7 mouse cellular contexts compared by ENCODE assay signal in the genomic region with DNA sequence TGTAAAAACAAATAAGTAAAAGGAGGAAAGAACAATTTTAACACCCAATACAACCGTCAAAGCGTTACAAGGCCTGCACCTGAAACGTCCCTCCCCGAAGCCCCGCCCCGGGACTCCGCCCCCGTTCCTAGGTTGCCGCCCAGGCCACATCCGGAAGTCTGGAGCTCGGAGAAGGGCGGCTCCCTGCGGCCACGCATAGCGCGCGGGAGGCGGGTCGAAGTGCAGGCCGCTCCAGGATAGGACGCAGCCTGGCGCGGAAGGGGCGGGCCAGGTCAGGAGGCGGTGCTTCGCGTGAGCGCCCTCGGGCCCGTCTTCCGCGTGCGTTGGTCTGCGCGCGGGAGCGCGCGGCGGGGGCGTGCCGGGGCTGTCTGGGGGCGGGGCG. TPM values are rescaled to one million over a fixed set of nuclear protein-coding genes. Genes with fewer than 3 reads are reported as not detected.
DNase-seq lines count a peak whose midpoint lies in the region; ATAC-seq and TF ChIP-seq lines count a peak whose summit lies in the region.

No protein-coding gene starts in this region.

- peak overlapping the region; percentile 75; the same call in 1 of the 2 replicates for H3K9ac ChIP-seq in intestine, postnatal 0 days (ENCODE audit: low read depth, low read length)
- peak overlapping the region; percentile 97; the same call in 1 of the 2 replicates for H3K9ac ChIP-seq in midbrain, embryonic 12.5 days (replicated peaks)

- peak; percentile 99 for ATAC-seq in intestine, postnatal 0 days
- ATAC-seq in midbrain, embryonic 12.5 days (ENCODE audit: low FRiP score, low read depth), result peak; percentile 99

- under 1% methylated on average over 44 of the region's 44 CpGs for WGBS in embryonic facial prominence, embryonic 10.5 days
- WGBS in intestine, postnatal 0 days, result under 1% methylated on average over 37 of the region's 44 CpGs
- WGBS in midbrain, embryonic 12.5 days, result 1% methylated on average over 35 of the region's 44 CpGs
- 1% methylated on average over 36 of the region's 44 CpGs for WGBS in small intestine, adult 2 months

- peaks cover 26% of the 10 kb centered on the region for H3K4me1 ChIP-seq in embryonic facial prominence, embryonic 10.5 days
- peaks cover 6% of the 10 kb centered on the region; the same call in 1 of the 2 replicates for H3K4me1 ChIP-seq in intestine, postnatal 0 days (replicated peaks; ENCODE audit: control insufficient read depth, insufficient read depth, low read length)
- H3K4me1 ChIP-seq in midbrain, embryonic 12.5 days, result peaks cover 22% of the 10 kb centered on the region
- peaks cover 2% of the 10 kb centered on the region; the same call in 1 of the 2 replicates for H3K4me1 ChIP-seq in small intestine, adult 2 months (ENCODE audit: control insufficient read depth, insufficient read depth, insufficient read length, low read length)

- peak; percentile 99 for DNase-seq in adrenal gland, postnatal 10 days
- DNase-seq in embryonic facial prominence, embryonic 10.5 days (ENCODE audit: low spot score), result peak; percentile 99
- DNase-seq in gonadal fat pad, adult 2 months (ENCODE audit: low read depth), result peak; percentile 71
- peak; percentile 99 for DNase-seq in left cerebral cortex, postnatal 4 days

- intact Hi-C loops in left cerebral cortex, postnatal 4 days (cut with DNase I), result no loop called here

- peak overlapping the region; percentile 65 for H3K4me2 ChIP-seq in intestine, postnatal 0 days (replicated peaks; ENCODE audit: low read depth)
- peak overlapping the region; percentile 62 for H3K4me2 ChIP-seq in midbrain, embryonic 12.5 days (replicated peaks)

- TF ChIP-seq POLR2A in small intestine, adult 2 months (IDR thresholded peaks at IDR 0.05; ENCODE audit: low read depth, low read length), result 0 out of 2 replicates have a peak, but pooled peaks have one; percentile 25

- H3K27ac ChIP-seq in embryonic facial prominence, embryonic 10.5 days (replicated peaks), result peak overlapping the region; percentile 99
- H3K27ac ChIP-seq in intestine, postnatal 0 days (ENCODE audit: low read depth, low read length), result peak overlapping the region; percentile 86
- peak overlapping the region; percentile 96 for H3K27ac ChIP-seq in midbrain, embryonic 12.5 days (replicated peaks)
- peak overlapping the region; percentile 18; the same call in 1 of the 2 replicates for H3K27ac ChIP-seq in small intestine, adult 2 months (ENCODE audit: insufficient read depth, low read depth, low read length)

- H3K9me3 ChIP-seq in embryonic facial prominence, embryonic 10.5 days, result no peaks in the 10 kb centered on the region
- H3K9me3 ChIP-seq in intestine, postnatal 0 days (ENCODE audit: control insufficient read depth), result no peaks in the 10 kb centered on the region
- no peaks in the 10 kb centered on the region for H3K9me3 ChIP-seq in midbrain, embryonic 12.5 days

- peak overlapping the region; percentile 98 for H3K4me3 ChIP-seq in embryonic facial prominence, embryonic 10.5 days
- peak overlapping the region; percentile 59 for H3K4me3 ChIP-seq in intestine, postnatal 0 days (ENCODE audit: low read depth, low read length)
- H3K4me3 ChIP-seq in midbrain, embryonic 12.5 days, result peak overlapping the region; percentile 93
- H3K4me3 ChIP-seq in small intestine, adult 2 months (ENCODE audit: low read depth, low read length), result peak overlapping the region; percentile 9; the same call in 1 of the 2 replicates

- H3K36me3 ChIP-seq in embryonic facial prominence, embryonic 10.5 days (replicated peaks), result peaks cover 5% of the 10 kb centered on the region; the same call in 1 of the 2 replicates
- H3K36me3 ChIP-seq in intestine, postnatal 0 days (ENCODE audit: control insufficient read depth, insufficient read depth), result no peaks in the 10 kb centered on the region
- H3K36me3 ChIP-seq in midbrain, embryonic 12.5 days, result no peaks in the 10 kb centered on the region
- H3K36me3 ChIP-seq in small intestine, adult 2 months (ENCODE audit: control insufficient read depth, insufficient read depth, low read length), result no peaks in the 10 kb centered on the region

- no peaks in the 10 kb centered on the region for H3K27me3 ChIP-seq in embryonic facial prominence, embryonic 10.5 days (replicated peaks; ENCODE audit: low read depth, poor library complexity, severe bottlenecking)
- H3K27me3 ChIP-seq in intestine, postnatal 0 days (replicated peaks; ENCODE audit: control insufficient read depth, insufficient read depth, low read length), result no peaks in the 10 kb centered on the region
- H3K27me3 ChIP-seq in midbrain, embryonic 12.5 days, result no peaks in the 10 kb centered on the region
- no peaks in the 10 kb centered on the region for H3K27me3 ChIP-seq in small intestine, adult 2 months (ENCODE audit: control insufficient read depth, insufficient read depth, low read length)

- TF ChIP-seq CTCF in intestine, postnatal 0 days (IDR thresholded peaks at IDR 0.05; ENCODE audit: low read depth), result peak; percentile 37; the same call in 1 of the 2 replicates
- no peak for TF ChIP-seq CTCF in small intestine, adult 2 months (IDR thresholded peaks at IDR 0.05; ENCODE audit: extremely low read depth, insufficient read length, insufficient replicate concordance, low read depth, low read length)

RNA-seq across cellular contexts. Expression of a gene that starts 0.2 kb away (rescaled TPM):
- 10 to 100 TPM; 23.9 to 35.6 TPM for total RNA-seq in adrenal gland, postnatal 10 days (2021)
- 68.8 and 72.2 TPM in 2 replicates for polyA plus RNA-seq in embryonic facial prominence, embryonic 10.5 days (2016; fragmentation: Nextera tagmentation; extraction: Ambion mirVana)
- 12.0 and 14.4 TPM in 2 replicates for polyA plus RNA-seq in gonadal fat pad, adult 2 months (2012; rRNA removed)
- 7.8 and 9.1 TPM in 2 replicates for polyA plus RNA-seq in intestine, postnatal 0 days (2015; fragmentation: Nextera tagmentation; extraction: Ambion mirVana)
- total RNA-seq in left cerebral cortex, postnatal 4 days (2021), result 10 to 100 TPM; 48.3 to 55.2 TPM
- polyA plus RNA-seq in midbrain, embryonic 12.5 days (2016; fragmentation: Nextera tagmentation; extraction: Ambion mirVana), result 91.8 and 94.9 TPM in 2 replicates
- polyA plus RNA-seq in small intestine, adult 2 months (2012; rRNA removed), result 3.6 and 9.8 TPM in 2 replicates

RNA-seq across cellular contexts. Expression of a gene that starts 28.2 kb away (rescaled TPM):
- total RNA-seq in adrenal gland, postnatal 10 days (2021), result 10 to 100 TPM; 29.0 to 31.9 TPM
- 3.0 and 3.9 TPM in 2 replicates for polyA plus RNA-seq in embryonic facial prominence, embryonic 10.5 days (2016; fragmentation: Nextera tagmentation; extraction: Ambion mirVana)
- polyA plus RNA-seq in gonadal fat pad, adult 2 months (2012; rRNA removed), result 40.8 and 51.8 TPM in 2 replicates
- polyA plus RNA-seq in intestine, postnatal 0 days (2015; fragmentation: Nextera tagmentation; extraction: Ambion mirVana), result 4.9 and 7.7 TPM in 2 replicates
- total RNA-seq in left cerebral cortex, postnatal 4 days (2021), result 10 to 100 TPM; 21.7 to 22.2 TPM
- 7.1 and 8.6 TPM in 2 replicates for polyA plus RNA-seq in midbrain, embryonic 12.5 days (2016; fragmentation: Nextera tagmentation; extraction: Ambion mirVana)
- 12.0 and 27.5 TPM in 2 replicates for polyA plus RNA-seq in small intestine, adult 2 months (2012; rRNA removed)

Comparison
In these comparisons a context has a peak if more than half of its experiments do, and no peak if none do; other contexts are left out.
1. Peak in every context shown above with its lines: DNase-seq, ATAC-seq, H3K4me3 ChIP-seq and H3K27ac ChIP-seq.
2. H3K27ac ChIP-seq: peak in every context shown above with its lines; median percentile 99 in embryonic facial prominence, embryonic 10.5 days; 96 in midbrain, embryonic 12.5 days; 86 in intestine, postnatal 0 days; 18 in small intestine, adult 2 months.
3. H3K4me3 ChIP-seq: peak in every context shown above with its lines; median percentile 98 in embryonic facial prominence, embryonic 10.5 days; 93 in midbrain, embryonic 12.5 days; 59 in intestine, postnatal 0 days; 9 in small intestine, adult 2 months.